Mouse (Mus musculus) MEL (cell line): Measurements from ENCODE around the gene Sez6. TPM values are rescaled to one million over a fixed set of nuclear protein-coding genes. Genes with fewer than 3 reads are reported as not detected.

Source experiments
- DNase-seq: peaks from one replicate; pipeline ENCODE4 v3.0.0; 2011; ENCODE audit warnings: low read depth, low spot score
- H3K27ac ChIP-seq: 2 replicates; pipeline ENCODE4 v1.5.1; 2012; ENCODE audit warnings: low read depth, mild to moderate bottlenecking, control low read depth, low read length, moderate library complexity; ENCODE audit not compliant: control insufficient read depth
- H3K27me3 ChIP-seq, 2 experiments: fragments of 150-350 bp in 1 of 2; sonication (generic) in 1 of 2; 2 replicates each; pipeline ENCODE4 v1.6.1; 2012; ENCODE audit warnings: low read length in 2 of 2, mild to moderate bottlenecking in 2 of 2, improper control_type of control experiment in 1 of 2, moderate library complexity in 1 of 2; ENCODE audit not compliant: insufficient read depth in 2 of 2, control insufficient read depth in 1 of 2
- H3K36me3 ChIP-seq, 2 experiments: 2 replicates each; pipeline ENCODE4 v1.6.1; 2012 to 2014; ENCODE audit warnings: low read length in 2 of 2, improper control_type of control experiment in 1 of 2, inconsistent platforms in 1 of 2, mild to moderate bottlenecking in 1 of 2; ENCODE audit not compliant: insufficient read depth in 2 of 2, control insufficient read depth in 1 of 2
- H3K4me1 ChIP-seq, 2 experiments: fragments of 150-350 bp in 1 of 2; sonication (generic) in 1 of 2; 2 replicates each; pipeline ENCODE4 v1.6.1; 2012; ENCODE audit warnings: low read length in 2 of 2, improper control_type of control experiment in 1 of 2, mild to moderate bottlenecking in 1 of 2; ENCODE audit not compliant: insufficient read depth in 2 of 2, control insufficient read depth in 1 of 2
- H3K4me3 ChIP-seq, 2 experiments: fragments of 150-350 bp in 1 of 2; sonication (generic) in 1 of 2; 2 replicates each; pipeline ENCODE4 v1.5.1; 2012; ENCODE audit warnings: low read depth in 2 of 2, low read length in 2 of 2, mild to moderate bottlenecking in 2 of 2, moderate library complexity in 2 of 2, control low read depth in 1 of 2, improper control_type of control experiment in 1 of 2; ENCODE audit not compliant: control insufficient read depth in 1 of 2, insufficient read depth in 1 of 2
- H3K79me2 ChIP-seq: 2 replicates; pipeline ENCODE4 v1.6.1; 2012; ENCODE audit warnings: mild to moderate bottlenecking, low read length, moderate library complexity; ENCODE audit not compliant: control insufficient read depth, poor library complexity, insufficient read depth
- H3K9ac ChIP-seq: 2 replicates; pipeline ENCODE4 v1.6.1; 2012; ENCODE audit warnings: low read depth, mild to moderate bottlenecking, control low read depth, low read length, moderate library complexity; ENCODE audit not compliant: control insufficient read depth, poor library complexity, severe bottlenecking
- H3K9me3 ChIP-seq: fragments of 150-350 bp; sonication (generic); replicated peaks from 2 replicates; pipeline ENCODE4 v1.6.1; 2012; ENCODE audit warnings: mild to moderate bottlenecking, low read length, improper control_type of control experiment, moderate library complexity; ENCODE audit not compliant: insufficient read depth
- EP300 ChIP-seq, 2 experiments: IDR thresholded peaks; 2 replicates each; pipeline ENCODE4 v1.6.1; 2011; ENCODE audit warnings: improper control_type of control experiment in 2 of 2, low read length in 2 of 2, low read depth in 1 of 2, mild to moderate bottlenecking in 1 of 2
- ETS1 ChIP-seq: IDR thresholded peaks from 2 replicates; pipeline ENCODE4 v1.6.1; 2012; ENCODE audit warnings: low read depth, mild to moderate bottlenecking, inconsistent platforms, low read length, improper control_type of control experiment, moderate library complexity
- KAT2A ChIP-seq: conservative IDR thresholded peaks from 2 replicates; pipeline ENCODE4 v1.6.1; 2012; ENCODE audit warnings: low read depth, low read length, improper control_type of control experiment, inconsistent platforms
- MAZ ChIP-seq: IDR thresholded peaks from 2 replicates; pipeline ENCODE4 v1.6.1; 2012; ENCODE audit warnings: low read depth, mild to moderate bottlenecking, inconsistent platforms, low read length, improper control_type of control experiment
- MEF2A ChIP-seq: IDR thresholded peaks from 2 replicates; pipeline ENCODE4 v1.6.1; 2014; ENCODE audit warnings: low read depth, mild to moderate bottlenecking, inconsistent platforms, low read length, improper control_type of control experiment; ENCODE audit not compliant: poor library complexity, insufficient replicate concordance, severe bottlenecking; ENCODE audit errors: extremely low read depth
- MYC ChIP-seq: IDR thresholded peaks from 2 replicates; pipeline ENCODE4 v1.6.1; 2011; ENCODE audit warnings: low read depth, mild to moderate bottlenecking, low read length, improper control_type of control experiment, moderate library complexity
- NELFE ChIP-seq: IDR thresholded peaks from 2 replicates; pipeline ENCODE4 v1.6.1; 2011; ENCODE audit warnings: low read depth, low read length, improper control_type of control experiment
- NRF1 ChIP-seq: IDR thresholded peaks from 2 replicates; pipeline ENCODE4 v1.6.1; 2014; ENCODE audit warnings: low read depth, mild to moderate bottlenecking, inconsistent platforms, low read length, improper control_type of control experiment, moderate library complexity; ENCODE audit not compliant: poor library complexity, insufficient read depth, severe bottlenecking
- POLR2AphosphoS2 ChIP-seq: IDR thresholded peaks from 2 replicates; pipeline ENCODE4 v1.6.1; 2011; ENCODE audit warnings: low read length, improper control_type of control experiment
- RAD21 ChIP-seq: IDR thresholded peaks from 2 replicates; pipeline ENCODE4 v1.6.1; 2011; ENCODE audit warnings: mild to moderate bottlenecking, low read depth, low read length, improper control_type of control experiment
- SIN3A ChIP-seq: IDR thresholded peaks from 2 replicates; pipeline ENCODE4 v1.6.1; 2012; ENCODE audit warnings: low read length, improper control_type of control experiment, inconsistent platforms
- SMC3 ChIP-seq: IDR thresholded peaks from 2 replicates; pipeline ENCODE4 v1.6.1; 2011; ENCODE audit warnings: low read depth, low read length, improper control_type of control experiment
- TBP ChIP-seq: IDR thresholded peaks from 2 replicates; pipeline ENCODE4 v1.8.0; 2011; ENCODE audit warnings: low read depth, low read length, improper control_type of control experiment
- TCF12 ChIP-seq: IDR thresholded peaks from 2 replicates; pipeline ENCODE4 v1.6.1; 2014; ENCODE audit warnings: low read depth, mild to moderate bottlenecking, inconsistent platforms, low read length, improper control_type of control experiment, moderate library complexity
- USF1 ChIP-seq: IDR thresholded peaks from 2 replicates; pipeline ENCODE4 v1.6.1; 2014; ENCODE audit warnings: low read depth, mild to moderate bottlenecking, inconsistent platforms, low read length, improper control_type of control experiment, moderate library complexity
- USF2 ChIP-seq, 2 experiments: IDR thresholded peaks; 2 replicates each; pipeline ENCODE4 v1.6.1; 2011 to 2012; ENCODE audit warnings: improper control_type of control experiment in 2 of 2, low read length in 2 of 2, borderline replicate concordance in 1 of 2, inconsistent platforms in 1 of 2, low read depth in 1 of 2, mild to moderate bottlenecking in 1 of 2; ENCODE audit not compliant: insufficient read depth in 1 of 2
- ZC3H11A ChIP-seq: IDR thresholded peaks from 2 replicates; pipeline ENCODE4 v1.6.1; 2012; ENCODE audit warnings: low read depth, mild to moderate bottlenecking, inconsistent platforms, low read length, improper control_type of control experiment
- ZMIZ1 ChIP-seq: IDR thresholded peaks from 2 replicates; pipeline ENCODE4 v1.6.1; 2012; ENCODE audit warnings: low read depth, mild to moderate bottlenecking, inconsistent platforms, low read length, improper control_type of control experiment, moderate library complexity
- polyA plus RNA-seq, 2 experiments: library from polyadenylated mRNA; stranded (reverse) in 1 of 2; unstranded in 1 of 2; fragments of >175 nt in 1 of 2; fragments of >200 nt in 1 of 2; gene quantifications; 2 replicates each; pipeline versions ENCODE4 v1.2.1 to v1.2.4; 2012; ENCODE audit warnings: low replicate concordance in 2 of 2, low read depth in 1 of 2; ENCODE audit not compliant: insufficient read length in 2 of 2, insufficient read depth in 1 of 2, missing spikeins in 1 of 2
- total RNA-seq: library from RNA; depleted of rRNA; stranded (reverse); fragments of 300-350 nt; gene quantifications from 2 replicates; pipeline ENCODE4 v1.2.3, GENCODE M21; 2012

The Sez6 gene
- total and polyA plus RNA-seq, 3 experiments = 0.04 TPM; not detected in 2

DNA sequence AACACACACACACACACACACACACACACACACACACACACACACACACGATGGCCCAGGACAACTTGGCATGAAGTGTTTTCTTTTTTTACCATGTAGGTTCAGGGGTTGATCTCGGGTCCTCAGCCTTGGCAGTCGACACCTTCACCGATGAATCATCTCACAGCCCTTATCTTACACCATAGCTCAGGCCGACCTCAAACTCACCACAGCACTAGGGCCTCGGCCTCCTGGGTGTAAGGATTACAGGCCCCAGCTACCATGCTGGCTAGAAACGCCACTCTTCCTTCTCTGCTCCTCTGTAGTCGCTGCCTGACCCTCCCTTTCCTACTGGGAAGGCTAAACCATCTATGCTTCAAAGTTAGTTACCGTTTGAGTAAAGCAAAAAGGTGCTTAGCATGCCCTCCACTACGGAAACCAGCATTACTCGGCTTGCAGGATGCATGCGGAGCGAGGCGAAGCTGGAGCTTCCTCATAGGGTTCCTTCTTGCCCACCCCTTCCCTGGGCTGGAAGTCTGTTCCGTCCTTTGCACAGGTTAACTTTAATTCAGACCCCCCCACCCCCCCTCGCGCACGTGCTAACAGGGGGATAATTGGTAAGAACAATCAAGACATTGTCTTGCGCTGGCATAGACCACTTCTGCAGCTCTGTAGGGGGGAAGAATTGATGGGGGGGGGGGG lies 34.0 kb downstream of the Sez6 start (continued):
- TF ChIP-seq MEF2A (no peak), USF2 (IDR thresholded peaks at IDR 0.05; ENCODE audit: borderline replicate concordance in 1 of 2, insufficient read depth in 1 of 2, low read depth in 1 of 2, low read length in 2 of 2) (no peak)

DNA sequence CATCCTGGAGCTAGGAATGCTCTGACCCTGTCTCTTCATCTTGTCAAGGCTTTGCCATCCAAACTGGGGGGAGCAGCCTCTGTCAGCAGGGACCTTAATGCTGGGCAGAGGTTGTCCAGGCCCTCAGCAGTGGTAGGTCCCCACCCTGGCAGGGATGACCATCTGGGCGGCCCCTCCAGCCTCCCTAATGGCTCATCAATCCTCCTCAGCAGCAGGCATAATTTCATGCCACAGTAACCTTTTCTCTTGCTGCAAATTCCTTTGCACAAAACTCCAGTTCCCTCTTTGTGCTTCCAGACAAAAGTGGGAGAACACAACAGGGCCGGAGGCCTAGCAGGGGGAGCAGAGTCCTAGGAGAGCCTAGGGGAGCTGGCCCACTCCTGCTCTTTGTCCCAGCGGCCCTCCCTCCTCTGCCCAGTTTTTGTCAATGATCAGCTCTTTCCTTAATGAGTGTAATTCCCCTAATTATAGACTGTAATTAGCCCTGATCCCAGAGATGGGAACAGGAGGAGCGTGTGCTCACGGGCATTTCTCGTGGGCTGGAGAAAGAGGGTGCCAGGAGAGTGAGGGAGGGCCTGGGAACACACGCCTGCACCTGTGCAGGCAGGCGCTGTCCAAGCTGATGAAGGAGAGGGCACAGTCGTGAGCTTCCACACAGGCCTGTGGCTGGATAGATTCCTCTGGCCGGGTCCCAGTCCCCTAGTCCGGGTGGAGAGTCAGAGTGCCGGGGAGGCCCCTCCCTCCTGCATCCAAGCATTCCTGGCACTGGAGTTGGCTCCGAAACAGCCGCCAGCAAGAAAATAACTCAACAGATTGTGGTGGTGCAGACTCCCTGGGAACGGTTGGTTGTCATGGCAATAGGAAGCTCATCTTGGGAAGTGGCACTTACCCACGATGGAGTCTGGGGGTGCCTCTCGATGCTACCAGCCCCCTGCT lies 34.8 kb downstream of the Sez6 start:
- TF ChIP-seq MYC (no peak), ZMIZ1 (no peak), NELFE (no peak), ZC3H11A (no peak), TCF12 (no peak), NRF1 (no peak), RAD21 (no peak), ETS1 (no peak), SMC3 (no peak), SIN3A (no peak), TBP (no peak), MAZ (no peak), KAT2A (no peak), USF1 (no peak), EP300 (IDR thresholded peaks at IDR 0.05; ENCODE audit: low read depth in 1 of 2, low read length in 2 of 2) (no peak), POLR2AphosphoS2 (no peak)
- TF ChIP-seq, all 39 proteins: peak for 0
- no peaks in the 10 kb centered on the region for H3K79me2 ChIP-seq
- H3K27ac ChIP-seq = no peak overlapping the region
- H3K4me1 ChIP-seq = peaks cover 2% of the 10 kb centered on the region in 2 experiments; a peak in 2 of 4 replicates
- H3K9ac ChIP-seq = no peak overlapping the region
- H3K9me3 ChIP-seq = no peaks in the 10 kb centered on the region
- DNase-seq = no peak
- H3K36me3 ChIP-seq = peaks cover 0 to 6% of the 10 kb centered on the region in 2 experiments; a peak in 2 of 4 replicates
- no peak overlapping the region for H3K4me3 ChIP-seq
- peaks cover 3% of the 10 kb centered on the region in 2 experiments; a peak in 2 of 4 replicates for H3K27me3 ChIP-seq
